ENCODE assay signal across 25 mouse cellular contexts in the genomic region with DNA sequence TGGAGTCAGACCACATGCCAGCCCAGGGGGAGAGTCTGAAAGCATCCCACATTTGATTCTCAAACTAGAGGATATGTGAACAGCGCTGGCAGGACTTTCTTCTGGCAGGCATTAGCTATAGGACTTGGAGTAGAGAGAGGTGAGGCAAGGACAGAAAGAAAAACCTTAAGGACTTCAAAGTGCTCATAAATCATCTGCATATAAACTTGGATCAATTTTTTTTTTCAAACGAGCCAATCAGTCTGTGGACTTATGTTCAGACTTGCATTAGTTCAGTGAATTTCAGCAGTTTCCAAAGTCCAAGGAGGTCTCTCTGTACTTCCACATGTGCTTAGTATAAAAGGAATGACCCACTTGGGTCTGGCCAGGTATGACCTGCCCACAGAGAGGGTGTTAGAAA.
DNase-seq lines count a peak whose midpoint lies in the region; ATAC-seq and TF ChIP-seq lines count a peak whose summit lies in the region.
"Had no signal": no experiment of that assay in that cellular context is flagged by ENCODE, and none has a peak within 500 bp of the region (broad histone marks: within the 10 kb centered on the region; RNA-seq: fewer than 3 reads in every experiment).

No protein-coding gene starts in this region.

- H3K9me3 ChIP-seq in liver, embryonic 14.5 days (ENCODE audit: control insufficient read depth, low read length), result no peaks in the 10 kb centered on the region
- H3K9me3 ChIP-seq in liver, embryonic 11.5 days (ENCODE audit: control insufficient read depth, low read length), result no peaks in the 10 kb centered on the region
- H3K9me3 ChIP-seq: embryonic facial prominence, embryonic 10.5 days; embryonic facial prominence, embryonic 12.5 days; forebrain, embryonic 10.5 days; forebrain, embryonic 12.5 days had no signal

- 0 out of 2 replicates have a peak, but pooled peaks have one; percentile 26 for ATAC-seq in liver, embryonic 14.5 days (ENCODE audit: insufficient read depth)
- ATAC-seq in liver, embryonic 11.5 days (replicated peaks; ENCODE audit: low FRiP score), result no peak
- ATAC-seq: activated CD4-positive, CD25-positive, alpha-beta regulatory T cell, adult 4 months; CD4-positive, CD25-positive, alpha-beta regulatory T cell, adult 4 months; forebrain, embryonic 14.5 days; forebrain, embryonic 16.5 days; Patski had no signal

- WGBS in kidney, adult 2 months, result 55% methylated on average over 2 of the region's 2 CpGs
- 59% methylated on average over 2 of the region's 2 CpGs for WGBS in liver, embryonic 14.5 days (ENCODE audit: insufficient replicate concordance)
- 64% methylated on average over 2 of the region's 2 CpGs for WGBS in liver, embryonic 11.5 days

- H3K27ac ChIP-seq in kidney, adult 2 months (ENCODE audit: insufficient read depth, low read depth, low read length), result peak overlapping the region; percentile 67
- no peak overlapping the region for H3K27ac ChIP-seq in liver, embryonic 14.5 days
- H3K27ac ChIP-seq in liver, embryonic 11.5 days (ENCODE audit: low read depth, low read length), result no peak overlapping the region
- H3K27ac ChIP-seq: embryonic facial prominence, embryonic 10.5 days; embryonic facial prominence, embryonic 12.5 days; forebrain, embryonic 10.5 days; forebrain, embryonic 12.5 days had no signal

- no peak for TF ChIP-seq EP300 in liver, embryonic 14.5 days (IDR thresholded peaks at IDR 0.05; ENCODE audit: low read depth)

- no peak overlapping the region for H3K4me2 ChIP-seq in liver, embryonic 14.5 days (ENCODE audit: low read depth)
- no peak overlapping the region for H3K4me2 ChIP-seq in liver, embryonic 11.5 days
- H3K4me2 ChIP-seq: embryonic facial prominence, embryonic 12.5 days; forebrain, embryonic 12.5 days had no signal

- DNase-seq in kidney, adult 2 months, result no peak
- DNase-seq in kidney, postnatal 4 days, result no peak
- no peak for DNase-seq in liver, embryonic 14.5 days (ENCODE audit: low read depth in 3 of 3, low spot score in 3 of 3)
- DNase-seq in liver, embryonic 11.5 days (ENCODE audit: low spot score), result no peak
- peak; percentile 90 for DNase-seq in fat pad, adult 2 months (ENCODE audit: extremely low read depth, low read depth, low spot score)
- DNase-seq: adrenal gland, adult 8-10 months; adrenal gland, postnatal 14 days; adrenal gland, postnatal 36 days; B cell, adult 2 months; cerebellum, adult 11-12 months; cerebellum, adult 2 months; cerebellum, adult 9-10 months; cerebellum, postnatal 10 days; cerebellum, postnatal 25 days had no signal

- no peaks in the 10 kb centered on the region for H3K27me3 ChIP-seq in kidney, adult 2 months (replicated peaks; ENCODE audit: control insufficient read depth, insufficient read depth, low read length)
- H3K27me3 ChIP-seq in liver, embryonic 14.5 days (ENCODE audit: control insufficient read depth, insufficient read depth, low read length), result no peaks in the 10 kb centered on the region
- no peaks in the 10 kb centered on the region for H3K27me3 ChIP-seq in liver, embryonic 11.5 days (replicated peaks; ENCODE audit: control insufficient read depth, insufficient read depth, low read length)
- H3K27me3 ChIP-seq: CH12.LX; embryonic facial prominence, embryonic 12.5 days; forebrain, embryonic 12.5 days; Patski had no signal

- no peak for TF ChIP-seq POLR2A in kidney, adult 2 months (IDR thresholded peaks at IDR 0.05; ENCODE audit: low read depth, low read length)

- no peak overlapping the region for H3K9ac ChIP-seq in liver, embryonic 14.5 days (replicated peaks)
- H3K9ac ChIP-seq in liver, embryonic 11.5 days (ENCODE audit: low read depth, low read length), result no peak overlapping the region
- H3K9ac ChIP-seq: embryonic facial prominence, embryonic 12.5 days; forebrain, embryonic 12.5 days had no signal

- H3K4me1 ChIP-seq in kidney, adult 2 months (ENCODE audit: control insufficient read depth, insufficient read depth, low read length), result peaks cover 34% of the 10 kb centered on the region
- peaks cover 0 to 12% of the 10 kb centered on the region in 2 experiments; a peak in 2 of 4 replicates for H3K4me1 ChIP-seq in liver, embryonic 14.5 days (replicated peaks; ENCODE audit: control insufficient read depth in 2 of 2, insufficient read depth in 2 of 2, low read length in 1 of 2)
- H3K4me1 ChIP-seq in liver, embryonic 11.5 days (replicated peaks; ENCODE audit: control insufficient read depth, insufficient read depth, low read length), result peaks cover 11% of the 10 kb centered on the region
- H3K4me1 ChIP-seq: forebrain, embryonic 12.5 days had no signal

- no peaks in the 10 kb centered on the region for H3K36me3 ChIP-seq in kidney, adult 2 months (ENCODE audit: control insufficient read depth, insufficient read depth, low read length)
- no peaks in the 10 kb centered on the region for H3K36me3 ChIP-seq in liver, embryonic 14.5 days (replicated peaks; ENCODE audit: control insufficient read depth, insufficient read depth, low read depth)
- H3K36me3 ChIP-seq in liver, embryonic 11.5 days (ENCODE audit: control insufficient read depth, insufficient read depth, low read length), result no peaks in the 10 kb centered on the region
- H3K36me3 ChIP-seq: embryonic facial prominence, embryonic 10.5 days; embryonic facial prominence, embryonic 12.5 days; forebrain, embryonic 10.5 days; forebrain, embryonic 12.5 days; G1E had no signal

- H3K4me3 ChIP-seq in kidney, adult 2 months (ENCODE audit: insufficient read depth, low read depth, low read length), result no peak overlapping the region
- no peak overlapping the region for H3K4me3 ChIP-seq in liver, embryonic 14.5 days (ENCODE audit: insufficient read depth in 1 of 2, low read depth in 2 of 2, low read length in 2 of 2)
- H3K4me3 ChIP-seq in liver, embryonic 11.5 days (ENCODE audit: low read depth, low read length), result no peak overlapping the region
- H3K4me3 ChIP-seq: embryonic facial prominence, embryonic 10.5 days; embryonic facial prominence, embryonic 12.5 days; forebrain, embryonic 10.5 days; forebrain, embryonic 12.5 days had no signal

- no peak for TF ChIP-seq CTCF in kidney, adult 2 months (conservative IDR thresholded peaks at IDR 0.05; ENCODE audit: insufficient read depth, insufficient read length, low read depth, low read length)
- TF ChIP-seq CTCF in liver, embryonic 14.5 days (IDR thresholded peaks at IDR 0.05; ENCODE audit: low read depth), result no peak
